In the genomic region with DNA sequence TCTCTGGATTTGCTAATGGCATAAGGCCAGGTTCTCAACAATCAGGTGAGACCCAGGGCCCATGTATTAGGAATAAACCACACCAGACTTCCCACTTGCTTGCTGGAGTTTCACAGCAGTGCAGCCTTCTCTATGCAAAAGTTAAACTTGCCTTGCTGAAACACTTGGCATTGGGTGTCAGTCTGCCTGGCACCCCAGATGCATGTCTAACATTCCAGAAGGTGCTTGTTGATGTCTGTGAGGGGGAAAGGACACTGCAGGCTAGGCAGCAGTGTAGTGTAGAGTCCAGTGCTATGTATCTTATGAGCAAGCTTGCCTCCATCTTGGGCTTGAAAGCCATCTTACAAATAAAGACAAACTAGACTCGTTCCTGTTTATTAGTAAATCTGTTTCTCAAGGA, we compare ENCODE assay signal across 13 mouse cellular contexts. TPM values are rescaled to one million over a fixed set of nuclear protein-coding genes. Genes with fewer than 3 reads are reported as not detected.
"Had no signal": no experiment of that assay in that cellular context is flagged by ENCODE, and none has a peak within 500 bp of the region (broad histone marks: within the 10 kb centered on the region; RNA-seq: fewer than 3 reads in every experiment).

No protein-coding gene starts in this region.

- H3K27me3 ChIP-seq: limb, embryonic 12.5 days; liver, embryonic 13.5 days; midbrain, embryonic 13.5 days had no signal

- H3K4me3 ChIP-seq: limb, embryonic 12.5 days; liver, embryonic 13.5 days; midbrain, embryonic 13.5 days had no signal

- H3K4me1 ChIP-seq: liver, embryonic 13.5 days; midbrain, embryonic 13.5 days had no signal

- DNase-seq: kidney, adult 8-10 months; kidney, postnatal 25 days; layer of hippocampus, postnatal 36 days; liver; liver, embryonic 13.5 days; liver, postnatal 0 days; right cerebral cortex, postnatal 14 days; thymus, adult 18-20 months; thymus, postnatal 14 days had no signal

- H3K27ac ChIP-seq: limb, embryonic 12.5 days; liver, embryonic 13.5 days; macrophage; midbrain, embryonic 13.5 days had no signal

RNA-seq across cellular contexts. Expression of a gene that starts 6.5 kb away (rescaled TPM):
- total RNA-seq: midbrain, postnatal 0 days had no signal
- polyA plus RNA-seq: liver, embryonic 13.5 days; liver, postnatal 0 days; macrophage had no signal
